8 mouse cellular contexts compared by ENCODE assay signal in the genomic region with DNA sequence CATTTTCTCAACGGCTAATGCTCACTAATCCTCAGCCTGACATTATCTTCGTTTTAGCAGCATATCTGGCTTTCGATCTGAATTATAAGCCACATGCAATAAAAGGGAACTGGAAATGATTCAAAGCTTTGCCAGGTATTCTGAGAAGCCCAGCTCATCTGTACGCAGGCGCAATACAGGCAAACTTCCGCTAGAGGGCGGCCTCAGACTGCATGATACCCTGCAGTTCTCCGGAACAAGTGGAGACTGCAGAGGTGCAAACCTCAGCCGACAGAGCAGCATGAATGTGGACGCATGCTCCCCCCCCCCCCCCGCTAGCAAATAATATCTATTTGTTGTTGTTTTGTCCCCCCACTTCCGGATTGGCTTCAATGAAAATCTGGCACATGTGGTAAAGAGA.
DNase-seq lines count a peak whose midpoint lies in the region; ATAC-seq lines count a peak whose summit lies in the region.

No protein-coding gene starts in this region.

- no peaks in the 10 kb centered on the region for H3K9me3 ChIP-seq in hindbrain, embryonic 12.5 days (replicated peaks)

- 0 out of 2 replicates have a peak, but pooled peaks cover 6% of the 10 kb centered on the region for H3K4me1 ChIP-seq in hindbrain, embryonic 12.5 days

- no peaks in the 10 kb centered on the region for H3K36me3 ChIP-seq in hindbrain, embryonic 12.5 days

- peak; percentile 80 for DNase-seq in R1 (ENCODE audit: low read depth, low spot score)
- DNase-seq in cerebellum, postnatal 14 days = peak; percentile 89 to 93
- peak; percentile 58 to 82 for DNase-seq in frontal cortex, postnatal 14 days (ENCODE audit: low spot score in 2 of 2)
- DNase-seq in layer of hippocampus, postnatal 14 days (ENCODE audit: low spot score in 2 of 2) = peak; percentile 68 to 82
- peak; percentile 86 for DNase-seq in lung, postnatal 14 days
- DNase-seq in retina, adult 2 months (ENCODE audit: low read depth, low spot score) = peak; percentile 67
- peak; percentile 68 for DNase-seq in thymus, postnatal 25 days

- H3K9ac ChIP-seq in hindbrain, embryonic 12.5 days = 0 out of 2 replicates have a peak overlapping the region, but pooled peaks have one; percentile 24

- WGBS in hindbrain, embryonic 12.5 days = 5% methylated on average over 12 of the region's 12 CpGs

- H3K27ac ChIP-seq in hindbrain, embryonic 12.5 days = no peak overlapping the region

- H3K27me3 ChIP-seq in hindbrain, embryonic 12.5 days = no peaks in the 10 kb centered on the region

- H3K4me3 ChIP-seq in hindbrain, embryonic 12.5 days = no peak overlapping the region

- peak; percentile 79 for ATAC-seq in hindbrain, embryonic 12.5 days (ENCODE audit: low FRiP score)

- H3K4me2 ChIP-seq in hindbrain, embryonic 12.5 days (replicated peaks) = peak overlapping the region; percentile 40
